In the genomic region with DNA sequence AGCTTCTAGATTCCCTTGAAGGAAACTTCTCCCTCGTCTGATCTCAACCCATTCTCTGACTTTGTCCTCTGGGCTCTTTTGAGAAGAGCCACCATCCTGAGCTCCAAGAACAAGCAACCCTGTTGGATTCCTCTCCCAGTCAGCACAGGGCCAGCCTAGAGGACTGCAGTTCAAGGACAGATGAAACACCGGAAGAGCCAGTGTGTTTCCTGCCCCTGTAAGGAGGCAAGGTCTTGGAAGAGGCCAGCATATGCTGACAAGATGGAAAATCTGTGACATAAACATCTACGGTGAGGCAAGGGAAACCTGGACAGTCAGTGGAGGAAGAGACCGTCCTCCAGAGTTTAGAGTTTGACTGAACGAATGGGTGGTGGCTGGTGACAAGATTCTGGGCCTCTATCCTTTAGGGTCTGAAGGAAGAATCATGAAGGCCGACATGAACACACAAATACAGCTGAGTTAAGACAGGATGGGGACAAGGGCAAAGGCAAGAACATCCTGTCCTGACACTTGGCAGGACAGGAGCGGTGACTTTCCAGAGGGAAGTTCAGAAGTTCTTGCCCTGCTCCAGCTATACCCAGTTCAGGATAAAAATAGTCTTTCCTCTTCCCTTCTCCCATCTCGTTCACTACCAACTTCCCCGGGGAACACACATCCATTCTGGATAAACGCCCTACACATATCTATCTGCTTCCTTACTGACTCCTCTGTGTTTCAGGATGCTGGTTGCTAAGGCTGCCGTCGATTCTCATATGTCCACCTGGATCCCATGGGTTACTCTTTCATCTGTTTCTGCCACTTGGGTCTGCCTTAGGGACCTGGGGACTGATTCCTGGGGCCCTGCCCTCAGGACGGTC, we compare ENCODE assay signal across 17 mouse cellular contexts. TPM values are rescaled to one million over a fixed set of nuclear protein-coding genes. Genes with fewer than 3 reads are reported as not detected.
DNase-seq lines count a peak whose midpoint lies in the region; ATAC-seq and TF ChIP-seq lines count a peak whose summit lies in the region.
"Had no signal": no experiment of that assay in that cellular context is flagged by ENCODE, and none has a peak within 500 bp of the region (broad histone marks: within the 10 kb centered on the region; RNA-seq: fewer than 3 reads in every experiment).

No protein-coding gene starts in this region.

- H3K27ac ChIP-seq in heart, embryonic 12.5 days (ENCODE audit: poor library complexity, severe bottlenecking) = peak overlapping the region; percentile 34
- no peak overlapping the region for H3K27ac ChIP-seq in heart, adult 2 months
- peak overlapping the region; percentile 57 for H3K27ac ChIP-seq in lung, postnatal 0 days (ENCODE audit: low read length)
- H3K27ac ChIP-seq: midbrain, embryonic 15.5 days; stomach, embryonic 15.5 days had no signal

- no peak for TF ChIP-seq CTCF in heart, adult 2 months (IDR thresholded peaks at IDR 0.05)
- no peak for TF ChIP-seq CTCF in lung, postnatal 0 days (IDR thresholded peaks at IDR 0.05)

- H3K36me3 ChIP-seq in heart, embryonic 12.5 days = no peaks in the 10 kb centered on the region
- H3K36me3 ChIP-seq in heart, adult 2 months (ENCODE audit: control insufficient read depth, insufficient read depth, low read length) = no peaks in the 10 kb centered on the region
- no peaks in the 10 kb centered on the region for H3K36me3 ChIP-seq in lung, postnatal 0 days (ENCODE audit: insufficient read depth, low read length)
- H3K36me3 ChIP-seq: midbrain, embryonic 15.5 days; stomach, embryonic 15.5 days had no signal

- no peak for DNase-seq in heart, adult 2 months
- peak; percentile 35 for DNase-seq in lung, postnatal 0 days (ENCODE audit: low spot score)
- DNase-seq in lung, adult 18-20 months = no peak
- peak; percentile 23 for DNase-seq in kidney, postnatal 10 days
- peak; percentile 76 for DNase-seq in naive thymus-derived CD4-positive, alpha-beta T cell, adult 2 months (ENCODE audit: low read depth)
- DNase-seq in ovary, postnatal 14 days (ENCODE audit: low spot score) = no peak
- DNase-seq in layer of hippocampus, postnatal 10 days (ENCODE audit: low spot score in 2 of 2) = no peak
- DNase-seq: cerebellum, adult 18-20 months; embryo, embryonic 11 days; right cerebral cortex, adult 18-20 months had no signal

- no peak overlapping the region for H3K4me3 ChIP-seq in heart, embryonic 12.5 days
- no peak overlapping the region for H3K4me3 ChIP-seq in heart, adult 2 months
- no peak overlapping the region for H3K4me3 ChIP-seq in lung, postnatal 0 days (ENCODE audit: low read depth, low read length)
- H3K4me3 ChIP-seq: midbrain, embryonic 15.5 days; stomach, embryonic 15.5 days had no signal

- H3K9ac ChIP-seq in heart, embryonic 12.5 days = no peak overlapping the region
- H3K9ac ChIP-seq in heart, adult 2 months (ENCODE audit: low read depth, low read length) = no peak overlapping the region
- H3K9ac ChIP-seq in lung, postnatal 0 days (replicated peaks; ENCODE audit: low read depth) = no peak overlapping the region
- H3K9ac ChIP-seq: midbrain, embryonic 15.5 days; stomach, embryonic 15.5 days had no signal

- H3K4me2 ChIP-seq in heart, embryonic 12.5 days = no peak overlapping the region
- no peak overlapping the region for H3K4me2 ChIP-seq in lung, postnatal 0 days (replicated peaks; ENCODE audit: low read depth, low read length)
- H3K4me2 ChIP-seq: midbrain, embryonic 15.5 days; stomach, embryonic 15.5 days had no signal

- WGBS in heart, embryonic 12.5 days = 65% methylated on average over 13 of the region's 13 CpGs
- 38% methylated on average over 13 of the region's 13 CpGs for WGBS in heart, adult 2 months
- 57% methylated on average over 13 of the region's 13 CpGs for WGBS in lung, postnatal 0 days

- peaks cover 11% of the 10 kb centered on the region for H3K4me1 ChIP-seq in heart, embryonic 12.5 days (replicated peaks)
- peaks cover 1% of the 10 kb centered on the region for H3K4me1 ChIP-seq in heart, adult 2 months (ENCODE audit: control insufficient read depth, insufficient read depth, low read length)
- H3K4me1 ChIP-seq in lung, postnatal 0 days (ENCODE audit: insufficient read depth, low read depth, low read length) = no peaks in the 10 kb centered on the region
- H3K4me1 ChIP-seq: stomach, embryonic 15.5 days had no signal

- no peaks in the 10 kb centered on the region for H3K9me3 ChIP-seq in heart, embryonic 12.5 days (replicated peaks)
- no peaks in the 10 kb centered on the region for H3K9me3 ChIP-seq in lung, postnatal 0 days (ENCODE audit: low read length)
- H3K9me3 ChIP-seq: midbrain, embryonic 15.5 days; stomach, embryonic 15.5 days had no signal

- H3K79me2 ChIP-seq in heart, adult 2 months (replicated peaks; ENCODE audit: control insufficient read depth, insufficient read depth, low read length) = no peaks in the 10 kb centered on the region

- H3K27me3 ChIP-seq in heart, embryonic 12.5 days (replicated peaks) = no peaks in the 10 kb centered on the region; the same call in 1 of the 2 replicates
- no peaks in the 10 kb centered on the region for H3K27me3 ChIP-seq in heart, adult 2 months (ENCODE audit: control insufficient read depth, insufficient read depth, low read length)
- no peaks in the 10 kb centered on the region for H3K27me3 ChIP-seq in lung, postnatal 0 days (replicated peaks; ENCODE audit: insufficient read depth, low read length)
- H3K27me3 ChIP-seq: midbrain, embryonic 15.5 days; Patski; stomach, embryonic 15.5 days had no signal

- no peak for TF ChIP-seq EP300 in heart, adult 2 months (IDR thresholded peaks at IDR 0.05; ENCODE audit: insufficient read depth, low read depth, low read length)
- peak; percentile 38; the same call in 1 of the 2 replicates for TF ChIP-seq EP300 in lung, postnatal 0 days (IDR thresholded peaks at IDR 0.05)

- no peak for TF ChIP-seq POLR2A in heart, adult 2 months (IDR thresholded peaks at IDR 0.05; ENCODE audit: insufficient read depth, low read depth, low read length)

- intact Hi-C loops in heart, adult 2 months (cut with DNase I) = no loop called here

- ATAC-seq in heart, embryonic 12.5 days (ENCODE audit: insufficient number of reproducible peaks, low FRiP score) = 0 out of 2 replicates have a peak, but pooled peaks have one; percentile 27
- ATAC-seq in lung, postnatal 0 days = peak; percentile 61
- ATAC-seq: intestine, embryonic 16.5 days; midbrain, embryonic 15.5 days; Patski had no signal

RNA-seq across cellular contexts. Expression of gene Lck, which starts 1.0 kb away (rescaled TPM):
- polyA plus RNA-seq in heart, embryonic 12.5 days (2016; fragmentation: Nextera tagmentation; extraction: Ambion mirVana) = 3.5 and 4.1 TPM in 2 replicates
- 1 to 10 TPM in 1 of 2 experiments, under 1 TPM in 1; 0.84 to 1.1 TPM for total RNA-seq in heart, adult 2 months (2021)
- 1.6 and 3.5 TPM in 2 replicates for polyA plus RNA-seq in heart, adult 2 months (2012; rRNA removed)
- 2.5 TPM in 2 replicates for polyA plus RNA-seq in lung, postnatal 0 days (2015; fragmentation: Nextera tagmentation; extraction: Ambion mirVana)
- 1 to 10 TPM; 9.1 to 9.3 TPM for total RNA-seq in layer of hippocampus, postnatal 10 days (2021)

RNA-seq across cellular contexts. Expression of gene Fam167b, which starts 5.9 kb away (rescaled TPM):
- 4.3 and 4.7 TPM in 2 replicates for polyA plus RNA-seq in heart, embryonic 12.5 days (2016; fragmentation: Nextera tagmentation; extraction: Ambion mirVana)
- under 1 TPM in 1 of 2 experiments, not detected in 1; 0.81 TPM for total RNA-seq in heart, adult 2 months (2021)
- 1.4 and 1.8 TPM in 2 replicates for polyA plus RNA-seq in heart, adult 2 months (2012; rRNA removed)
- polyA plus RNA-seq in lung, postnatal 0 days (2015; fragmentation: Nextera tagmentation; extraction: Ambion mirVana) = 3.2 and 4.5 TPM in 2 replicates
- total RNA-seq in layer of hippocampus, postnatal 10 days (2021) = not detected
- total RNA-seq: granulocyte monocyte progenitor cell, adult 5-6 weeks had no signal
- polyA plus RNA-seq: neural tube, embryonic 14.5 days; Patski had no signal

RNA-seq across cellular contexts. Expression of gene Eif3i, which starts 28.0 kb away (rescaled TPM):
- 155 and 156 TPM in 2 replicates for polyA plus RNA-seq in heart, embryonic 12.5 days (2016; fragmentation: Nextera tagmentation; extraction: Ambion mirVana)
- total RNA-seq in heart, adult 2 months (2021) = 100 to 1,000 TPM; 116 to 132 TPM
- 185 and 257 TPM in 2 replicates for polyA plus RNA-seq in heart, adult 2 months (2012; rRNA removed)
- 140 and 161 TPM in 2 replicates for polyA plus RNA-seq in lung, postnatal 0 days (2015; fragmentation: Nextera tagmentation; extraction: Ambion mirVana)
- 100 to 1,000 TPM; 136 to 140 TPM for total RNA-seq in layer of hippocampus, postnatal 10 days (2021)

RNA-seq across cellular contexts. Expression of gene Tmem234, which starts 28.0 kb away (rescaled TPM):
- polyA plus RNA-seq in heart, embryonic 12.5 days (2016; fragmentation: Nextera tagmentation; extraction: Ambion mirVana) = 139 and 153 TPM in 2 replicates
- 10 to 100 TPM; 35.9 to 41.7 TPM for total RNA-seq in heart, adult 2 months (2021)
- 69.5 and 74.9 TPM in 2 replicates for polyA plus RNA-seq in heart, adult 2 months (2012; rRNA removed)
- 186 and 192 TPM in 2 replicates for polyA plus RNA-seq in lung, postnatal 0 days (2015; fragmentation: Nextera tagmentation; extraction: Ambion mirVana)
- total RNA-seq in layer of hippocampus, postnatal 10 days (2021) = 10 to 100 TPM; 95.6 to 99.1 TPM

RNA-seq across cellular contexts. Expression of gene Hdac1, which starts 30.0 kb away (rescaled TPM):
- polyA plus RNA-seq in heart, embryonic 12.5 days (2016; fragmentation: Nextera tagmentation; extraction: Ambion mirVana) = 140 and 146 TPM in 2 replicates
- 10 to 100 TPM; 15.7 to 16.1 TPM for total RNA-seq in heart, adult 2 months (2021)
- polyA plus RNA-seq in heart, adult 2 months (2012; rRNA removed) = 17.9 and 35.2 TPM in 2 replicates
- polyA plus RNA-seq in lung, postnatal 0 days (2015; fragmentation: Nextera tagmentation; extraction: Ambion mirVana) = 101 and 110 TPM in 2 replicates
- total RNA-seq in layer of hippocampus, postnatal 10 days (2021) = 10 to 100 TPM; 40.5 to 40.9 TPM

Comparison
In these comparisons a context has a peak if more than half of its experiments do, and no peak if none do; other contexts are left out.
1. DNase-seq: peak in lung, postnatal 0 days (single experiment), kidney, postnatal 10 days (single experiment) and naive thymus-derived CD4-positive, alpha-beta T cell, adult 2 months (single experiment); none in heart, adult 2 months (0 of 2), lung, adult 18-20 months (0 of 2), ovary, postnatal 14 days (single experiment) and layer of hippocampus, postnatal 10 days (0 of 2).